Mouse (Mus musculus) kidney, embryonic 16.5 days (tissue): ENCODE results near the gene Dnah14. TPM values are rescaled to one million over a fixed set of nuclear protein-coding genes. Genes with fewer than 3 reads are reported as not detected.

ENCODE experiments used
- ATAC-seq: fragments of 200-750 bp; cut with Nextera tagmentation; 2 replicates; pipeline ENCODE4 v1.8.0; 2017; ENCODE audit warnings: moderate TSS enrichment; ENCODE audit not compliant: low FRiP score, low TSS enrichment
- H3K27ac ChIP-seq: fragments of 300-500 bp; sonication (generic); 2 replicates; pipeline ENCODE4 v1.5.1; 2014; ENCODE audit warnings: low read length
- H3K27me3 ChIP-seq: fragments of 300-500 bp; sonication (generic); 2 replicates; pipeline ENCODE4 v1.6.1; 2014; ENCODE audit warnings: low read length, control low read depth, mixed read lengths; ENCODE audit not compliant: insufficient read depth
- H3K36me3 ChIP-seq: fragments of 300-500 bp; sonication (generic); 2 replicates; pipeline ENCODE4 v1.6.1; 2014; ENCODE audit warnings: low read length, control low read depth, mixed read lengths; ENCODE audit not compliant: insufficient read depth
- H3K4me1 ChIP-seq: fragments of 300-500 bp; sonication (generic); 2 replicates; pipeline ENCODE4 v1.6.1; 2014; ENCODE audit warnings: low read length, control low read depth, mixed read lengths; ENCODE audit not compliant: insufficient read depth
- H3K4me2 ChIP-seq: fragments of 300-500 bp; sonication (generic); replicated peaks from 2 replicates; pipeline ENCODE4 v1.6.1; 2014; ENCODE audit warnings: low read depth, low read length
- H3K4me3 ChIP-seq: fragments of 300-500 bp; sonication (generic); 2 replicates; pipeline ENCODE4 v1.5.1; 2014; ENCODE audit warnings: mild to moderate bottlenecking, low read length
- H3K9ac ChIP-seq: fragments of 300-500 bp; sonication (generic); replicated peaks from 2 replicates; pipeline ENCODE4 v1.6.1; 2014; ENCODE audit warnings: low read length
- H3K9me3 ChIP-seq: fragments of 300-500 bp; sonication (generic); 2 replicates; pipeline ENCODE4 v1.6.1; 2016; ENCODE audit warnings: low read length, control low read depth
- WGBS: fragments of 180-500 bp; shearing (Covaris S2); extraction: QIAGEN DNeasy Blood & Tissue Kit; methylation state at CpG from one replicate; pipeline ENCODE4 v1.1.7; 2014; 5-methylcytosine and 5-hydroxymethylcytosine counted together
- polyA plus RNA-seq: library from polyadenylated mRNA; unstranded; fragments of >200 nt; fragmentation: Nextera tagmentation; extraction: Ambion mirVana; gene quantifications from 2 replicates; pipeline ENCODE4 v1.2.1, GENCODE M21; 2015

The Dnah14 gene
- polyA plus RNA-seq, 1 experiment from 2014 or later: 0.91 TPM

DNA sequence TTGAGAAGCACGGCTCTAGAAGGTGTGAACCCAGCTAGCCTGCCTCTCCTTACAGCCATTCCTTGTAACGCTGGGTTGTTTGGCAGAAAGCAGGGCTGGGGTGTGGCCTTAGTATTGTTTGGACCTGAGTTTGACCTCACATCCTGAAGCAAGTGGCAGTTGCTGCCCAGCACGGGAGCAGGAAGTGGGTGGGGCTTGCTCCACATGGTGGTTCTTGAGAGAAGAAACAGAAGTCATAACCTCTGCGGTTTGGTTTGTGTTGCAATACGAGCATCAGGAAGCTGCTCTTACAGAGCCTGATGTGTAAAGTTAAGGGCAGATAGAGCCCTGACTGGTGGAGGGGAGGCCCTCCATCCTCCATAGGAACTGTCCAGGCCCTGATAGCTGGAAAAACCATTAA lies 284.3 kb downstream of the Dnah14 start:
- no peak overlapping the region for H3K4me2 ChIP-seq
- no peak overlapping the region for H3K4me3 ChIP-seq
- peak; percentile 79 for ATAC-seq
- no peaks in the 10 kb centered on the region for H3K27me3 ChIP-seq
- H3K9ac ChIP-seq: no peak overlapping the region
- 7% methylated on average over 5 of the region's 5 CpGs for WGBS
- H3K9me3 ChIP-seq: peaks cover 4% of the 10 kb centered on the region; the same call in 1 of the 2 replicates
- peak overlapping the region; percentile 54 for H3K27ac ChIP-seq
- H3K36me3 ChIP-seq: no peaks in the 10 kb centered on the region
- peaks cover 5% of the 10 kb centered on the region; the same call in 1 of the 2 replicates for H3K4me1 ChIP-seq

DNA sequence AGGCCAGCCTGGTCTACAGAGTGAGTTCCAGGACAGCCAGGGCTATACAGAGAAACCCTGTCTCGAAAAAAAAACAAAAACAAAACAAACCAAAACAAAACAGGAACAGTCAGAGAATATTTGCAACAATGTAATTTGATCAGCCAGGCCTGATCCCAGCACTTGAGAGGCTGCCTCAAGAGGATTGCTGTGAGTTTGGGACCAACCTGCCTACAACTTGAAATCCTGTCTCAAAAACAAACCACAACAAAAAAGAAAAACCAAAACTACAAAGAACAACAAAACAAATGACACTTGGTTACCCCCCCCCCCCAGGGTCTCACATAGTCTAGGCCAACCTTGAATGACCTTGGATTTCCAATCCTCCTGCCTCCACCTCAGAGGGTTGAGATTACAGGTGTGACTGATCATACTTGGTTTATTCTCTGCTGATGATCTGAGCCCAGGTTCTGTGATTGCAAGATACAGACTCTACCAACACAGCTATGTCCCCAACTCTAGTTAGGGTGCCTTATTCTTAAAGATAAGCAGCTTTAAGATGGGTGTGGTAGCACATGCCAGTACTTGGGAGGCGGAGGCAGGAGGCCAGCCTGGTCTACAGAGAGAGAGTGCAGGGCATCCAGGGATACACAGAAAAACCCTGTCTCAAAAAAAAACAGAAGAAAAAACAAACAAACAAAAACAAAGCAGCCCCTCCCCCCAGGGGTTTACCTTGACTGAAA lies 285.0 kb downstream of the Dnah14 start:
- H3K4me2 ChIP-seq: no peak overlapping the region
- H3K4me3 ChIP-seq: no peak overlapping the region
- H3K4me1 ChIP-seq: peaks cover 5% of the 10 kb centered on the region; the same call in 1 of the 2 replicates
- H3K9me3 ChIP-seq: peaks cover 4% of the 10 kb centered on the region; the same call in 1 of the 2 replicates
- peak overlapping the region; percentile 54 for H3K27ac ChIP-seq
- 65% methylated on average over 2 of the region's 2 CpGs for WGBS
- no peaks in the 10 kb centered on the region for H3K27me3 ChIP-seq
- no peak overlapping the region for H3K9ac ChIP-seq
- H3K36me3 ChIP-seq: no peaks in the 10 kb centered on the region
- no peak for ATAC-seq

DNA sequence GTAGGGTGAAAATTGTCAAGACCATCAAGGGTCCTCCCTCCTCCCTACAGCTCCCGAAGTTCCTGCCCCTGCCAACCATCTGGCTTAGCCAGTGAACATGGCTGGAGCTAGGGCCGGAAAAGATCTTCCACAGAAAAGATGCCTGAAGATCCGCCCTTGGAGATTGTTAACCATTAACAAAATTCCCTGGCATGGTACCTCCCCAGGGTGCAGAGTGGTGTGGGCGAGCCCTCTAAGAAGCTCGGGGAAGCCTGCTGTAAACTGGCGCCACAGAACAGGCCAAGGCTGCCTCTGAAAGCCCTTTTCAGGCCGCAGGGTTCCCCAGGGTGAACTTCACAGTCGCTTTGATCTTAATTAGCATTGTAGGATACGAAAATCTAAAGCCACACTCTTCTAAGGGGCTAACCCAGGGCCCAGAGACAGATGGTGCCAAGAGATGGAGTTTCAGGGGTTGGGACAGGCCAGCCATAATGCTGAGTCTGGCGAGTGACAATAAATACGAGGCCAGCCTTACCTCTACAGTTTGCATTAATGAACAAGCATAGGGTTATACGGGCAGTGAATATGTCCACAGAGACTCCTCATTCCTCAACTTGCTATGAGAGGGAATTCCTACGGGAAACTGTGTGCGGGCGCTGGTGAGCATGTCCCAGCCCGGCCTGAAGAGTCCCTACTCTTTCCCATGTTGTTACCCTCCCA lies 286.5 kb downstream of the Dnah14 start:
- H3K9me3 ChIP-seq: no peaks in the 10 kb centered on the region
- no peak overlapping the region for H3K4me2 ChIP-seq
- no peak overlapping the region for H3K27ac ChIP-seq

DNA sequence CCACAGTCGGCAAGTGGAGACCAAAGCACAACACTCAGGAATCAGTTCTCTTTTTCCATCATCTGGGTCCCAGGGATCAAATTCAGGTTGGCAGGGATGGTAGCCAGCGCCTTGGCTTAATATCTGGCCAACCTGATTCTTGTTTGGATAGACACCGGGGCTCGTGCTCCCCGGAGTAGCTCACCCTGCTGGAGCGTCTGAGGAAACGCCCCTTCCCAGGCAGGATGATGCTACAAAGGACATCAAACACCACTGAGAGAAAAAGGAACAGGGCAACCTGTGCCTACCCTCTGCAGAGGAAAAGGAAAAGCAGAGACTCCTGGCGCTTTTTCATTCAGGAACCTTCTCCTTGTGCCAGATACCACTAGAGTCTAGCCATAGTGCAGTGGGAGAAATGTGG lies 287.1 kb downstream of the Dnah14 start:
- no peak for ATAC-seq
- H3K27ac ChIP-seq: no peak overlapping the region
- H3K27me3 ChIP-seq: no peaks in the 10 kb centered on the region
- H3K4me1 ChIP-seq: peaks cover 5% of the 10 kb centered on the region; the same call in 1 of the 2 replicates
- H3K9me3 ChIP-seq: no peaks in the 10 kb centered on the region
- no peak overlapping the region for H3K9ac ChIP-seq
- WGBS: 30% methylated on average over 8 of the region's 8 CpGs
- no peak overlapping the region for H3K4me3 ChIP-seq
- H3K4me2 ChIP-seq: no peak overlapping the region
- H3K36me3 ChIP-seq: no peaks in the 10 kb centered on the region

More for the DNA sequence above, 286.5 kb downstream of the Dnah14 start:
- ATAC-seq: peak; percentile 21
- no peaks in the 10 kb centered on the region for H3K27me3 ChIP-seq
- no peak overlapping the region for H3K9ac ChIP-seq
- 54% methylated on average over 16 of the region's 16 CpGs for WGBS
- no peak overlapping the region for H3K4me3 ChIP-seq
- peaks cover 5% of the 10 kb centered on the region; the same call in 1 of the 2 replicates for H3K4me1 ChIP-seq
- no peaks in the 10 kb centered on the region for H3K36me3 ChIP-seq

Other genes with a start within 250 kb of the Dnah14 start
- 0.17 TPM in 1 of 2 replicates, not detected in the other for gene Cnih3, start 223.9 kb upstream of the Dnah14 start, polyA plus RNA-seq
- gene Ccdc121, start 65.1 kb upstream of the Dnah14 start, polyA plus RNA-seq: 0.14 and 0.22 TPM in 2 replicates